In the genomic region with DNA sequence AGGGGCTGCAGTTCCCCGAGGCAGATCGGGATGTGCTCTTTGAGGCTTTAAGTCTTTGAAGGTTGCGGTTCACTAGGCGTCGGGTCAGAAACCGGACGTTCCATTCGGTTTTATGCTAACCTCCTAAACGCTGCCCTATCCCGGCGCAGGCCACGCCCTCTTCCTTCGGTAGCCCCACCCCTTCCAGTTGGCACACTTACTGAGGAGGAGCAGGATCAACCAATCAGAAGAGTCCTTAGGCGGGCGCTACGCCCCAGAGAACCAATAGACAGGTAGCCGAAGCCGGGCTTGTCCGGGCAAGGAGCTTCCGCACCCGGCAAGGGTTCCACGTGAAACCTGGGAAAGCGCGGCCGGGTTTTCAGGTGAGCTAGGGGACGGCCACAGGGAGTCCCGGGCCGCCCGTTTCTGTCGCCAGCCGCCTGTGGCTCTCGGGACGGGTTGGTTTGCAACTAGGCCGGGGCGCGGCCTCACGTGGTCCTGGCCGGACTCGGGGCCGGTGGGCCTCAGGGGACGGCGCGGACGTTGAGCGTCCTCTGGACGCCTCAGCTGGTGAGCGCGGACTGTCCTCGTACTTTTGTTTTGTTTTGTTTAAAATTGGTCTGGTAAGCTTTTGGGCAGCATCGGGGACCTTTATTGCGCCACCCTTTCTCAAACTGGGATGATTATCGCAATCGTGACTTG, we compare ENCODE assay signal across 7 mouse cellular contexts. TPM values are rescaled to one million over a fixed set of nuclear protein-coding genes. Genes with fewer than 3 reads are reported as not detected.
DNase-seq lines count a peak whose midpoint lies in the region; ATAC-seq lines count a peak whose summit lies in the region.

A gene (plus strand): TSS at position 202 of the 681 bp plus-strand sequence.

- H3K9ac ChIP-seq in embryonic facial prominence, embryonic 12.5 days: peak within 1 kb of the TSS; percentile 66
- H3K9ac ChIP-seq in limb, embryonic 11.5 days (ENCODE audit: low read length): peak within 1 kb of the TSS; percentile 68
- H3K9ac ChIP-seq in midbrain, embryonic 14.5 days (replicated peaks; ENCODE audit: low read length): peak within 1 kb of the TSS; percentile 60

- peak; percentile 94 for ATAC-seq in embryonic facial prominence, embryonic 12.5 days (ENCODE audit: insufficient number of reproducible peaks, insufficient read depth, low FRiP score, low TSS enrichment)
- peak; percentile 99 for ATAC-seq in limb, embryonic 11.5 days (ENCODE audit: insufficient number of reproducible peaks, low FRiP score, low TSS enrichment, low read depth)
- ATAC-seq in midbrain, embryonic 14.5 days (ENCODE audit: low FRiP score, low TSS enrichment): peak; percentile 99

- H3K9me3 ChIP-seq in embryonic facial prominence, embryonic 12.5 days: no peaks in the 10 kb centered on the region
- no peaks in the 10 kb centered on the region for H3K9me3 ChIP-seq in limb, embryonic 11.5 days (ENCODE audit: control insufficient read depth, low read length)
- H3K9me3 ChIP-seq in midbrain, embryonic 14.5 days (ENCODE audit: control insufficient read depth, low read length): no peaks in the 10 kb centered on the region

- peak within 1 kb of the TSS; percentile 86 for H3K4me3 ChIP-seq in embryonic facial prominence, embryonic 12.5 days
- H3K4me3 ChIP-seq in limb, embryonic 11.5 days (ENCODE audit: low read depth, low read length): peak within 1 kb of the TSS; percentile 75
- peak within 1 kb of the TSS; percentile 83 for H3K4me3 ChIP-seq in midbrain, embryonic 14.5 days (replicated peaks; ENCODE audit: low read depth, low read length)

- H3K27ac ChIP-seq in embryonic facial prominence, embryonic 12.5 days: no peak within 1 kb of the TSS
- no peak within 1 kb of the TSS for H3K27ac ChIP-seq in limb, embryonic 11.5 days (replicated peaks; ENCODE audit: low read depth, low read length)
- H3K27ac ChIP-seq in midbrain, embryonic 14.5 days (replicated peaks; ENCODE audit: low read depth, low read length): no peak within 1 kb of the TSS

- H3K4me2 ChIP-seq in embryonic facial prominence, embryonic 12.5 days (replicated peaks): peak within 1 kb of the TSS; percentile 89
- H3K4me2 ChIP-seq in limb, embryonic 11.5 days (ENCODE audit: low read depth, severe bottlenecking): peak within 1 kb of the TSS; percentile 84
- H3K4me2 ChIP-seq in midbrain, embryonic 14.5 days (ENCODE audit: low read length): peak within 1 kb of the TSS; percentile 87

- peaks cover 10% of the 10 kb centered on the region for H3K4me1 ChIP-seq in embryonic facial prominence, embryonic 12.5 days
- peaks cover 7% of the 10 kb centered on the region; the same call in 1 of the 2 replicates for H3K4me1 ChIP-seq in limb, embryonic 11.5 days (ENCODE audit: control insufficient read depth, insufficient read depth, low read length)
- H3K4me1 ChIP-seq in midbrain, embryonic 14.5 days (ENCODE audit: control insufficient read depth, insufficient read depth, low read length): peaks cover 8% of the 10 kb centered on the region

- H3K27me3 ChIP-seq in embryonic facial prominence, embryonic 12.5 days: no peaks in the 10 kb centered on the region
- H3K27me3 ChIP-seq in limb, embryonic 11.5 days (ENCODE audit: control insufficient read depth, insufficient read depth, low read length): no peaks in the 10 kb centered on the region
- H3K27me3 ChIP-seq in midbrain, embryonic 14.5 days (ENCODE audit: control insufficient read depth, insufficient read depth, low read length): no peaks in the 10 kb centered on the region

- 0 out of 2 replicates have a peak, but pooled peaks cover 8% of the 10 kb centered on the region for H3K36me3 ChIP-seq in embryonic facial prominence, embryonic 12.5 days
- no peaks in the 10 kb centered on the region; the same call in 1 of the 2 replicates for H3K36me3 ChIP-seq in limb, embryonic 11.5 days (ENCODE audit: control insufficient read depth, insufficient read depth, low read length)
- no peaks in the 10 kb centered on the region for H3K36me3 ChIP-seq in midbrain, embryonic 14.5 days (ENCODE audit: control insufficient read depth, insufficient read depth, low read length)

- WGBS in embryonic facial prominence, embryonic 12.5 days: 1% methylated on average over 53 of the region's 53 CpGs
- WGBS in limb, embryonic 11.5 days: 1% methylated on average over 53 of the region's 53 CpGs
- under 1% methylated on average over 53 of the region's 53 CpGs for WGBS in midbrain, embryonic 14.5 days

- DNase-seq in adrenal gland, postnatal 25 days: peak; percentile 97
- DNase-seq in heart, adult 11 months: peak; percentile 100
- peak; percentile 100 for DNase-seq in kidney, adult 18-20 months
- peak; percentile 98 for DNase-seq in limb, embryonic 11.5 days (ENCODE audit: low spot score)
- peak; percentile 98 for DNase-seq in midbrain, embryonic 14.5 days
- DNase-seq in spleen, adult 18-20 months: peak; percentile 98 to 99

RNA-seq across cellular contexts. Expression of the gene that starts here (rescaled TPM):
- total RNA-seq in adrenal gland, postnatal 25 days (2021): 36.2 and 36.4 TPM in 2 replicates
- 43.4 and 45.8 TPM in 2 replicates for polyA plus RNA-seq in embryonic facial prominence, embryonic 12.5 days (2016; fragmentation: Nextera tagmentation; extraction: Ambion mirVana)
- 36.9 and 41.0 TPM in 2 replicates for polyA plus RNA-seq in limb, embryonic 11.5 days (2014; fragmentation: Nextera tagmentation; extraction: Ambion mirVana)
- polyA plus RNA-seq in midbrain, embryonic 14.5 days (2014; fragmentation: Nextera tagmentation; extraction: Ambion mirVana): 33.7 and 39.1 TPM in 2 replicates
